Mouse (Mus musculus) heart, adult 8-10 months (tissue): Measurements from ENCODE around the gene Sbp. TPM values are rescaled to one million over a fixed set of nuclear protein-coding genes. Genes with fewer than 3 reads are reported as not detected.

Experiments used
- DNase-seq: peaks from one replicate; pipeline ENCODE4 v3.0.0; 2022; ENCODE audit warnings: low spot score
- total RNA-seq, 4 experiments: library from RNA; stranded (reverse); gene quantifications; 2 replicates each; pipeline ENCODE4 v1.2.4; 2022

Sbp gene
- total RNA-seq, 4 experiments from 2014 or later, result not detected

DNA sequence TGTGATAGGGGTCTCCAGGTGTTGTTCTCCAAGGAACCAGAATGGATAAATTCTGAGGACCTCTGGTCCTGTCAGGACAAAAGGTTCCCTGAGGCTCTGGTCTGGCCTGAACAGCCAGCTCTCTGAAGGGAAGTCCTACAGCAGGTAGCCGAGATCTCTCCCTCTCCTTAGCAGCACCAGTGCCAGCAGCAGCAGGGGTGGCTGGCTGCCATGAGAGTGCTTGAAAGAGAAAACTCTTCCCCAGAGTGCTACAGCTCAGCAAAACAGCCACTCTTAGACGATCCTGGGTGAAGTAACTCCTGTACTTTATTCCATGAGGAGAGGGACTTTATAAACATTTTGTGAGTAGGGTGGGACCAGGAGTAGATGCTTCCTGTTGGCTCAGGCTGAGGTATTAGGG lies 48.3 kb downstream of the Sbp start:
- DNase-seq, result no peak

GRCm38 (mm10) chr17:23992789-23993553 lies 51.5 kb downstream of the Sbp start:
- DNase-seq, result no peak

DNA sequence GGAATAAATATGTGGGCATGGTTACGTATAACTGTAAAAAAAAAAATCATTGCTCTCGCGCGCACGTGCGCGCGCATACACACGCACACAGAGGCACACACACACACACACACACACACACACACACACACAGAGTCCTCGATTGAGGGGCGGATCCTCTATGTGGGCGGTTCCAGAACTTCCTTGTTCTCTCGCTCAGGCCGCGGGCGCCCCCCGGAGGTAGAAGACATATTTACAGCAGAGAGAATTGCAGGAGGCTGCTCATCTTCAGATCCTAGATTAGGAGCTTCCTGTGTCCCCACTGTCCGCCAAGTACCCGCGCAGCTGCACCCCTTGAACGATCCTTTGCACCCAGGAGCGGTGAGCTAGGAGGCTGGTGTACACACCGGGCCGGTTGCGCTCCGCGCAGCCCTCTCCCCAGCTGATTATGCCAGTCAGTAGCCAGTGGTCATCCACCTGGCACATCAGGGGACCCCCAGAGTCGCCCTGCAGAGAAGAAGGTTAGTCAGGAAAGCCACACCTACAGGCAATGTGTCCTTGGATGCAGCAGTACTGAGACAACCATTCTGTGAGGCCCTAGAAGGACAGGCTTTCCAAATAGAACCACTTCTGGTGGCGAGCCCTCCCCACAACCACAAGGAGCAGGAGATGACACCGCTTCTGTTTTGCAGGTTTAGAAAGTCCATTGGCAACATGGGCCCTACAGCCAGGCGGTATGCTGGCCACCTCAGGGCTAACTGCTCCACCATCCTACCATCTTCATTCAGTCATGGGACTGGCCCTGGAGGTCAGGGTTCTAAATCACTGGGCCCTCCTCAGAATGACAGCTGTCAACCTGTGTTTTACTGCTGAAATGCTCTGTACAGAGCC lies 52.3 kb downstream of the Sbp start:
- peak; percentile 82 for DNase-seq

DNA sequence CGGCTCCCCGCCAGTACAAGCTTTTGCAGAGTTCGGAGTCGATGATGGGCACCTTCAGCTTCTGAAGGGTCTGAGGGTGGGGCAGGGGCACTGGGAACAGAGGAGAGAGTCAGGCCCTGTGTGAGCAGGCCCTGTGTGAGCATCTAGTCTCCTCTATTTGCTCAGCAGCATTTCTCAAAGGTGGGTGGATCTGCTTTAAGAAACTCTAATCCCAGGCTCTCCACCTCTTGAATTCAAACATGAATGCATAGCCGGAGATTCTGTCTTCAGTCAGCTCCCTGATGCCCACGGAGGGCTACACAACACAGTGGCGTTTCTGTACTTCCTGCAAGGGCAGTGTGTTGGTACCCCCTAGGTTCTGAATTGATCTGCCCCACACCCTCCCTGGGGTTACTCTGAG lies 53.2 kb downstream of the Sbp start:
- no peak for DNase-seq

Other genes starting within 250 kb of the Sbp start
- gene 1520401A03Rik, start 218.9 kb upstream of the Sbp start, total RNA-seq, result not detected
- gene Pkmyt1, start 215.3 kb upstream of the Sbp start, total RNA-seq, result 1 to 10 TPM in 2 of 4 experiments, under 1 TPM in 2; 0.78 to 1.5 (median 1.1) TPM
- gene Paqr4, start 200.8 kb upstream of the Sbp start, total RNA-seq, result 10 to 100 TPM; 22.4 to 29.0 (median 26.4) TPM
- gene Kremen2, start 195.8 kb upstream of the Sbp start, total RNA-seq, result under 1 TPM in 1 of 4 experiments, not detected in 3; 0.26 TPM
- 10 to 100 TPM; 40.8 to 42.0 (median 40.9) TPM for gene Flywch1, start 170.1 kb upstream of the Sbp start, total RNA-seq
- gene Flywch2, start 155.6 kb upstream of the Sbp start, total RNA-seq, result 1 to 10 TPM in 1 of 4 experiments, under 1 TPM in 2, not detected in 1; 0.41 to 1.2 (median 0.87) TPM
- gene Srrm2, start 151.1 kb upstream of the Sbp start, total RNA-seq, result 100 to 1,000 TPM; 151 to 179 (median 164) TPM
- gene Elob, start 112.5 kb upstream of the Sbp start, total RNA-seq, result 100 to 1,000 TPM; 321 to 411 (median 362) TPM
- not detected for gene Prss33, start 105.6 kb upstream of the Sbp start, total RNA-seq
- gene Prss32, start 97.8 kb upstream of the Sbp start, total RNA-seq, result not detected
- under 1 TPM in 2 of 4 experiments, not detected in 2; 0.14 to 0.16 TPM for gene Prss41, start 97.5 kb upstream of the Sbp start, total RNA-seq
- not detected for gene Prss21, start 73.6 kb upstream of the Sbp start, total RNA-seq
- not detected for gene Dcpp1, start 60.8 kb upstream of the Sbp start, total RNA-seq
- not detected for gene Dcpp2, start 60.8 kb upstream of the Sbp start, total RNA-seq
- not detected for gene Dcpp3, start 24.2 kb upstream of the Sbp start, total RNA-seq
- gene Sbpl, start 13.6 kb downstream of the Sbp start, total RNA-seq, result not detected
- gene Prss30, start 38.9 kb downstream of the Sbp start, total RNA-seq, result not detected
- gene Prss22, start 56.4 kb downstream of the Sbp start, total RNA-seq, result not detected
- gene Prss27, start 96.5 kb downstream of the Sbp start, total RNA-seq, result not detected
- 1 to 10 TPM; 6.8 to 8.6 (median 7.9) TPM for gene Kctd5, start 131.8 kb downstream of the Sbp start, total RNA-seq
- gene Pdpk1, start 209.3 kb downstream of the Sbp start, total RNA-seq, result 10 to 100 TPM; 38.3 to 46.0 (median 45.0) TPM
- gene Amdhd2, start 222.1 kb downstream of the Sbp start, total RNA-seq, result 10 to 100 TPM in 3 of 4 experiments, 1 to 10 TPM in 1; 9.4 to 12.4 (median 10.8) TPM
- gene Atp6v0c, start 228.0 kb downstream of the Sbp start, total RNA-seq, result 100 to 1,000 TPM; 224 to 240 (median 231) TPM